Mouse (Mus musculus) limb, embryonic 10.5 days (tissue): Measurements from ENCODE around the gene Frmd4b. TPM values are rescaled to one million over a fixed set of nuclear protein-coding genes. Genes with fewer than 3 reads are reported as not detected.
A peak's percentile ranks its signal among the peaks of the same experiment; 100 is the strongest.

Experiments used
- DNase-seq: peaks from one replicate; pipeline ENCODE4 v3.0.0-alpha.2; 2017; ENCODE audit warnings: low spot score
- H3K27ac ChIP-seq: fragments of 300-500 bp; sonication (generic); 2 replicates; pipeline ENCODE4 v1.5.1; 2016; ENCODE audit warnings: mild to moderate bottlenecking
- H3K27me3 ChIP-seq: fragments of 300-500 bp; sonication (generic); 2 replicates; pipeline ENCODE4 v1.6.1; 2016; ENCODE audit warnings: low read depth, mild to moderate bottlenecking; ENCODE audit not compliant: poor library complexity, severe bottlenecking
- H3K36me3 ChIP-seq: fragments of 300-500 bp; sonication (generic); 2 replicates; pipeline ENCODE4 v1.6.1; 2016; ENCODE audit warnings: mild to moderate bottlenecking, moderate library complexity
- H3K4me1 ChIP-seq: fragments of 300-500 bp; sonication (generic); 2 replicates; pipeline ENCODE4 v1.6.1; 2016
- H3K4me3 ChIP-seq: fragments of 300-500 bp; sonication (generic); 2 replicates; pipeline ENCODE4 v1.5.1; 2016; ENCODE audit warnings: mild to moderate bottlenecking, moderate library complexity
- H3K9me3 ChIP-seq: fragments of 300-500 bp; sonication (generic); replicated peaks from 2 replicates; pipeline ENCODE4 v1.6.1; 2016; ENCODE audit warnings: mild to moderate bottlenecking
- WGBS: fragments of 180-500 bp; shearing (Covaris S2); methylation state at CpG from one replicate; pipeline ENCODE4 v1.1.7; 2016; 5-methylcytosine and 5-hydroxymethylcytosine counted together
- polyA plus RNA-seq: library from polyadenylated mRNA; unstranded; fragments of >200 nt; fragmentation: Nextera tagmentation; extraction: Ambion mirVana; gene quantifications from 2 replicates; pipeline ENCODE4 v1.2.1, GENCODE M21; 2016

The Frmd4b gene
- polyA plus RNA-seq, 1 experiment from 2014 or later, result 14.8 TPM

DNA sequence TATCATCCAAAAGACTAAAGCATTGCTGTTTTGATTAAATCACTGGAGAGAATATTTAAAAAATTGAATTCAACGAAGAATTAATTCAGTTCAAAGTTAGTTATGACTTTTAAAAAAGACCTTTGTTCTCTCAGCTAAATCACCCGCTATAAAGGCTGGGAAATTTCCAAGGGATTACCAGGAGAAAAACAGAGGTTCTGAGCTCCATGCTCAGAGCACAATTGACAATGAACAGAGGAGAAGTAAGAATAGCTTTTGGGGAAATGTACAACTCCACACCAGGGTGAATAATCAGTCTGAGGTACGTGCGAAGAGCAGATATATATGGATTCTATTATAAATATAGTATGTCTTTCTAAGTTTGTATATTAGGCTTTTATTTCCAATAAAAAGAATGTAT lies 293.4 kb downstream of the Frmd4b start:
- H3K9me3 ChIP-seq, result no peaks in the 10 kb centered on the region
- H3K4me3 ChIP-seq, result no peak overlapping the region
- no peaks in the 10 kb centered on the region for H3K4me1 ChIP-seq
- DNase-seq, result no peak
- H3K27ac ChIP-seq, result no peak overlapping the region
- H3K36me3 ChIP-seq, result peaks cover 8% of the 10 kb centered on the region; the same call in 1 of the 2 replicates
- 92% methylated on average over 4 of the region's 4 CpGs for WGBS
- no peaks in the 10 kb centered on the region for H3K27me3 ChIP-seq

DNA sequence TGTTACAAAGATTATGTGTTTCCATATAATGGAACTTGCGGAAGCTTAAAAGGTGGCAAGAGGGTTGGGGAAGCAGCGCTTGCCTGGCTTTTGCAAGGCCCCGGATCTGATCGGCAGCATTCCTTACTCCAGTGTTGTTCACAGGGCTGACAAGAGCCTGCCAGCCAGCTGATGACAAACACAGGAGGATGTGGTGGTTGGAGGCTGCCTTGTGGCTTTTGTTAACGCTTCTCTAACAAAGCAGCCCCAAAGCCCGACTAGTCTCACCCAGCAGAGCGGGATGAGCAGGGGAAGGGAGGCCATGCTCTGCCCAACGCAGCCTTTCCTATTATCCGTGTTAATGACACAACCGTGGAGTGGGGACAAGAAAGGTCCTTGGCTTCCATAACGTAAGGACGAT lies 295.2 kb downstream of the Frmd4b start:
- H3K4me1 ChIP-seq, result 0 out of 2 replicates have a peak, but pooled peaks cover 2% of the 10 kb centered on the region
- no peaks in the 10 kb centered on the region for H3K27me3 ChIP-seq
- H3K9me3 ChIP-seq, result no peaks in the 10 kb centered on the region
- H3K27ac ChIP-seq, result peak overlapping the region; percentile 36; the same call in 1 of the 2 replicates
- H3K4me3 ChIP-seq, result no peak overlapping the region
- WGBS, result 89% methylated on average over 12 of the region's 12 CpGs
- peaks cover 8% of the 10 kb centered on the region; the same call in 1 of the 2 replicates for H3K36me3 ChIP-seq
- DNase-seq, result no peak

DNA sequence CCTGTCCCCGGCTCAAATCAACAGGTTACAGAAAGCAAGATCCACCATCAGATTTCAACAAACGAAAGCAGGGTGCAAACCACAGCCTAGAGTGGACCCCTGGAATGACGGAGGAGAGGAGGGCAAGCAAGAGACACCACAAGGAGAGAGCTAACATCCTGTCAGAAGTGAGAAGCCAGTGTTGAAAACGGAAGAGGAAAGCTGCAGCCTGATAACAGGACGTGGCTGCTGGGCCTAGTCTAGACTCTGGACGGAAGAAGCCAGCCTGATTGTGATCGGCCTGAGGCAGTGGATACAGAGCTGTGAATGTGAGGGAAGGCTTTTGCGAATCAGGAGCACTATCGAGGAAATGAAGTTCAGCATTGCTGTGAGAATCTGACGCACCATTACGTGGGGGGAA lies 296.2 kb downstream of the Frmd4b start:
- no peaks in the 10 kb centered on the region for H3K27me3 ChIP-seq
- H3K4me3 ChIP-seq, result no peak overlapping the region
- H3K9me3 ChIP-seq, result no peaks in the 10 kb centered on the region
- no peak overlapping the region; the same call in 1 of the 2 replicates for H3K27ac ChIP-seq
- WGBS, result 81% methylated on average over 11 of the region's 11 CpGs
- no peak for DNase-seq
- peaks cover 8% of the 10 kb centered on the region; the same call in 1 of the 2 replicates for H3K36me3 ChIP-seq
- H3K4me1 ChIP-seq, result 0 out of 2 replicates have a peak, but pooled peaks cover 2% of the 10 kb centered on the region

DNA sequence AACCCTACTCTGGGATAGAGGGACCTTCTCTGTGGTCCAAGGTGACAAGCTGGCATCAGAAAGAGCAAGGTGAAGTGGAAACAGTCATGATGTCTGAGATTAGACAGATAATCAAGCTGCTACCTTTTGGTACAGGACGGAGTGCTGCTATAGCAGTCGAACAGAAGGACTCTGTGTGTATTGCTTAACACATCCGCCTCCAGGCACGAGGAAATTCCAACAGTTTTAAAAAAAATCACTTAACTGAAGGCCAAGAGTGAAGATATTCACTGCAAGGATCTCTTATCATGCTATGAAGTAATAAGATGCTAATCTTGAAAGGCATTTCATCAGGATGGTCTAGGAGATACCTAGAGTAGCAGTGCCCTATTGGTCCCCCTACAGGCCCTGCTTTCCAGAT lies 298.3 kb downstream of the Frmd4b start:
- Histone ChIP-seq H3K27ac (no peak overlapping the region), H3K27me3 (no peaks in the 10 kb centered on the region), H3K36me3 (0 out of 2 replicates have a peak, but pooled peaks cover 5% of the 10 kb centered on the region), H3K4me1 (peaks cover 10% of the 10 kb centered on the region; the same call in 1 of the 2 replicates), H3K9me3 (no peaks in the 10 kb centered on the region), H3K4me3 (no peak overlapping the region)
- 78% methylated on average over 4 of the region's 4 CpGs for WGBS
- no peak for DNase-seq

DNA sequence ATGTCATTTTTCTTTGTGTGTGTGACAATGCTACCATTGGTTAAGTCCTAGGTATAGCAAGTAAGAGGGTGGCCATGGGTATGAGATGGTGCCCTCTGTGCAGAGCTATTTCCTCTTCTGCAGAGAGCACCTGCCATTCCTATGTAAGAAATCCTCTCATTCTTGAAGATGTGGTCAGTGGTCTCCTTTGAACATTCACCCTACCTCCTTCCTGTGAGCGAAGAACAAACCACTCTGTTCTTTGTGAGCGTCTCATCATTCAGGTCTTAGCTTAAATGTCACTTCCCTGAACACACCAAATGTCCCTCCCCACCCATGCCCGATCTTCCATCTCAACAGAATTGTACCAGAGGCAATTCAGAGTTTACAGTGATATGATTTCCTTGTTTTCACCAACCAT lies 299.4 kb downstream of the Frmd4b start:
- H3K36me3 ChIP-seq, result no peaks in the 10 kb centered on the region
- 92% methylated on average over 3 of the region's 3 CpGs for WGBS
- H3K4me3 ChIP-seq, result no peak overlapping the region
- no peaks in the 10 kb centered on the region for H3K27me3 ChIP-seq
- no peaks in the 10 kb centered on the region for H3K9me3 ChIP-seq
- peaks cover 14% of the 10 kb centered on the region for H3K4me1 ChIP-seq
- H3K27ac ChIP-seq, result no peak overlapping the region
- no peak for DNase-seq

DNA sequence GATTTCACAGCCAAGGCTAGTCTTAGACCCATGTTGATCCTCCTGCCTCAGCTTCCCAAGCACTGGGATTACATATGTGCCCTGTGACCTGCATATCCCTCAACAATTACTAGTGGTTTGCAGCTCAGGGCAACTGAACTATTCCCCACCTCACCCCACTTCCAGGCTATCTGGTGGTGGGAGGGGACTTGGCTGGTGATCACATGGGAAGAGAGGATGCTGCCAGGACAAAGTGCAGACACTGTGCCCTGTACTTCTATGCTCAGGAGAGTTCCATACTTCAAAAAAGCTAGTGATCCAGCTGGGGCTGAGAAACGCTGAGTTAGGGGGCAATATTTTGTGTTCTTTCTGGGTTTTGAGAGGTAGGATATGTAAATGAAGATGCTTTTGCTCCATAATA lies 300.6 kb downstream of the Frmd4b start:
- peaks cover 23% of the 10 kb centered on the region for H3K4me1 ChIP-seq
- WGBS, result 91% methylated on average over 1 of the region's 1 CpGs

DNA sequence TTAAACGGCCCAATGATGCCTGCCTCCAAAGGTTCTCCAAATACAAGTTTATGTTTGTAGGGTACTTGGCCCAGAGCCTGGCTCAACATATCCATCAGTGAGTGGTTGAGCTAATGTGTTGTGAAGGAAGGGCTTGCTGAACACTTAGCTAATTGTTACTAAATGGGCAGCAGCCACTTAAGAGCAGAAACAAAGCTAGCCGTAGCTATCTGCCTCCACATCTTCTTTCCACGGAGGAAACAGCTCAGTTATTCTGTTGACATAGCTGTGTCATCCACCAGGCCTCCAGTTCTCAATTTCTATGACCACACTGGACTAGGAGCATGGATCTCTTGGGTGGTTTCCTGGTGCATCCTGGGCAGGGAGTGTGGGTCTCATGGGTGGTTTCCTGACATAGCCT lies 302.0 kb downstream of the Frmd4b start:
- 71% methylated on average over 3 of the region's 3 CpGs for WGBS
- H3K4me1 ChIP-seq, result peaks cover 35% of the 10 kb centered on the region

More for the DNA sequence above, 300.6 kb downstream of the Frmd4b start:
- Histone ChIP-seq H3K27me3 (no peaks in the 10 kb centered on the region), H3K9me3 (no peaks in the 10 kb centered on the region), H3K4me3 (no peak overlapping the region), H3K27ac (no peak overlapping the region), H3K36me3 (no peaks in the 10 kb centered on the region)
- DNase-seq, result no peak

GRCm38 (mm10) chr6:97312545-97312939 lies 304.8 kb downstream of the Frmd4b start:
- WGBS, result 9% methylated on average over 3 of the region's 3 CpGs
- peaks cover 38% of the 10 kb centered on the region for H3K4me1 ChIP-seq
- H3K27ac ChIP-seq, result peak overlapping the region; percentile 83
- H3K36me3 ChIP-seq, result 0 out of 2 replicates have a peak, but pooled peaks cover 2% of the 10 kb centered on the region
- no peaks in the 10 kb centered on the region for H3K9me3 ChIP-seq
- no peaks in the 10 kb centered on the region for H3K27me3 ChIP-seq
- H3K4me3 ChIP-seq, result peak overlapping the region; percentile 63
- no peak for DNase-seq

More for the DNA sequence above, 302.0 kb downstream of the Frmd4b start:
- no peaks in the 10 kb centered on the region for H3K9me3 ChIP-seq
- no peak for DNase-seq
- no peak overlapping the region for H3K4me3 ChIP-seq
- no peaks in the 10 kb centered on the region for H3K36me3 ChIP-seq
- H3K27me3 ChIP-seq, result no peaks in the 10 kb centered on the region
- no peak overlapping the region for H3K27ac ChIP-seq

DNA sequence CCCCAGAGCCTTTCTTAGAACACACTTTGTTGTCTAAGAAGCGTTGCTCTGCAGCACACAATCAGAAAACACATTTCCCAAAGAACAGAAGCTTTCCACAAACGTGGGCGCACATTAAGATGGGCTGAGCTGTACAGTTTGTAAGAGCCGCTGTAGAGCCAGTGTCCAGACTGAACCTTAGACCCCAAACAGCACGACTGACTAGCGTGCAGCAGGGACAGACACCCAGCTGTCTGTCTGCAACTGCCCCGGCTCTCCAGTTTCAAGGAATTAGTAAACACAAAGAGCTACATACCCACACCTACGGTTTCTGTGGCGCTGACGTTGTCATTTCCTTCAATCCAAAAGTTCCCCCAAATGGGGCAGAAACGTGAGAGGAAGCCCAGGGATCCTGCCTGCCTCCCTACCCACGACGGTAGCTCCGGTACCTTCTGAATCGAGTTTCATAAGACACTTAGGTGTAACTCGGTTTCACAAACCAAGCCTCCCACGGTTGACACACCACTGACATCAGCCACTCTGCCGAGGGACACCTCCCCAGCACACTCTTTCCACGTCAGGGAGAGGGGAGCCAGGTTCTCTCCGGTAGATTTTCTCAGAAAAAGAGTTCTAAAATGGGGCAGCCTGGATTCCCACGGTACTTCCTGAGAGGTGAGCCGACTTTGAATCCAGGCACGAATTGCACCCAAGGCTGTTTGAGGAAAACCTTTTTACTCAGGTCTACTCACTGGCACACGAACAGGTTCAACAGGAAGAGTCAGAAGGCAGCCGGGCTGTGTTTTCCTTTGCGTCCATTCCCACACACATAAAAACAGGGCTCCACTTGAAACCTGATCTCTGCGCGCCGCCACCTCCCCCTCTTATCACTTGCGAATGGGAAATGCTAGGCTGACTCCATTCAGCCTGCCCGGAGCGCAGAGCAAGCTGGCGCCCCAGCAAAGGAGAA lies 305.5 kb downstream of the Frmd4b start:
- WGBS, result 2% methylated on average over 33 of the region's 33 CpGs
- no peaks in the 10 kb centered on the region for H3K9me3 ChIP-seq
- H3K4me3 ChIP-seq, result peak overlapping the region; percentile 63
- 0 out of 2 replicates have a peak, but pooled peaks cover 2% of the 10 kb centered on the region for H3K36me3 ChIP-seq
- peaks cover 38% of the 10 kb centered on the region for H3K4me1 ChIP-seq
- DNase-seq, result peak; percentile 78
- no peaks in the 10 kb centered on the region for H3K27me3 ChIP-seq
- peak overlapping the region; percentile 83 for H3K27ac ChIP-seq

- no peaks in the 10 kb centered on the region for H3K27me3 ChIP-seq
- WGBS, result 16% methylated on average over 7 of the region's 7 CpGs
- no peaks in the 10 kb centered on the region for H3K9me3 ChIP-seq
- peak overlapping the region; percentile 63 for H3K4me3 ChIP-seq
- H3K27ac ChIP-seq, result peak overlapping the region; percentile 83
- peaks cover 41% of the 10 kb centered on the region for H3K4me1 ChIP-seq
- H3K36me3 ChIP-seq, result peaks cover 10% of the 10 kb centered on the region; the same call in 1 of the 2 replicates
- peak; percentile 46 for DNase-seq
These were observed 306.4 kb downstream of the Frmd4b start for GRCm38 (mm10) chr6:97310901-97311331.

- no peak for DNase-seq
- 64% methylated on average over 6 of the region's 6 CpGs for WGBS
- Histone ChIP-seq H3K9me3 (no peaks in the 10 kb centered on the region), H3K27ac (no peak overlapping the region), H3K4me3 (no peak overlapping the region), H3K36me3 (peaks cover 12% of the 10 kb centered on the region; the same call in 1 of the 2 replicates), H3K4me1 (peaks cover 33% of the 10 kb centered on the region), H3K27me3 (no peaks in the 10 kb centered on the region)
These were observed 308.2 kb downstream of the Frmd4b start for GRCm38 (mm10) chr6:97309161-97309560.

GRCm38 (mm10) chr6:97308562-97308961 lies 308.8 kb downstream of the Frmd4b start:
- Histone ChIP-seq H3K36me3 (peaks cover 18% of the 10 kb centered on the region), H3K27ac (no peak overlapping the region), H3K4me1 (peaks cover 33% of the 10 kb centered on the region), H3K27me3 (no peaks in the 10 kb centered on the region), H3K4me3 (no peak overlapping the region), H3K9me3 (no peaks in the 10 kb centered on the region)
- 85% methylated on average over 6 of the region's 6 CpGs for WGBS
- no peak for DNase-seq

DNA sequence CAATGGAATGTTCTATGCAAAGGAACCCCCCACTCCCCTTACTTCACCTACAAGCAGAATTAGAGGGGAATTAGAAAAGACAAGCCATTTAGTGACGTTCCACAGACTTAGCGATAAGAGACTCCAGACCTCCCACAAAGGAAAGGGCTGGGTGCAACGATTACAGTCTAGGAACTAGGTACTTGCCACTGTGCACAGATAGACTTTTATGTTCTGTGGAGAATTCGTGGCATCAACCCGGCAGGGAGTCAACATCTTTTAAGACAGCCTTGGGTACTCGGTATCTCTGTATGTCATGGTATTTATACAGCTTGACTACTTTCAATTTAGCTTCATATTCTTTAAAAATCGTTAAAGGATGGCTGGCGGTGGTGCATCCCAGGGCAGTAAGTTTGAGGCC lies 310.1 kb downstream of the Frmd4b start:
- no peaks in the 10 kb centered on the region for H3K27me3 ChIP-seq
- H3K36me3 ChIP-seq, result peaks cover 21% of the 10 kb centered on the region
- no peak overlapping the region for H3K27ac ChIP-seq
- H3K4me1 ChIP-seq, result peaks cover 23% of the 10 kb centered on the region
- H3K9me3 ChIP-seq, result no peaks in the 10 kb centered on the region
- H3K4me3 ChIP-seq, result no peak overlapping the region
- DNase-seq, result no peak
- WGBS, result 80% methylated on average over 8 of the region's 8 CpGs
